Mouse (Mus musculus) neutrophil, adult 5-6 weeks (primary cell): ENCODE measurements around the gene Nolc1. TPM values are rescaled to one million over a fixed set of nuclear protein-coding genes. Genes with fewer than 3 reads are reported as not detected.

Experiments used
- ATAC-seq: fragments of 151-379, 151-347 bp; 2 replicates; pipeline ENCODE4 v1.8.0; 2017; ENCODE audit warnings: mild to moderate bottlenecking, moderate TSS enrichment; ENCODE audit not compliant: insufficient number of reproducible peaks, poor library complexity, low FRiP score, severe bottlenecking; ENCODE audit errors: extremely low read depth
- total RNA-seq: library from RNA; stranded (forward); fragments of 200-1000 nt; gene quantifications from 2 replicates; pipeline ENCODE4 v1.2.3, GENCODE M21; 2017

Nolc1 gene
- total RNA-seq, 1 experiment from 2014 or later, result 40.4 TPM

DNA sequence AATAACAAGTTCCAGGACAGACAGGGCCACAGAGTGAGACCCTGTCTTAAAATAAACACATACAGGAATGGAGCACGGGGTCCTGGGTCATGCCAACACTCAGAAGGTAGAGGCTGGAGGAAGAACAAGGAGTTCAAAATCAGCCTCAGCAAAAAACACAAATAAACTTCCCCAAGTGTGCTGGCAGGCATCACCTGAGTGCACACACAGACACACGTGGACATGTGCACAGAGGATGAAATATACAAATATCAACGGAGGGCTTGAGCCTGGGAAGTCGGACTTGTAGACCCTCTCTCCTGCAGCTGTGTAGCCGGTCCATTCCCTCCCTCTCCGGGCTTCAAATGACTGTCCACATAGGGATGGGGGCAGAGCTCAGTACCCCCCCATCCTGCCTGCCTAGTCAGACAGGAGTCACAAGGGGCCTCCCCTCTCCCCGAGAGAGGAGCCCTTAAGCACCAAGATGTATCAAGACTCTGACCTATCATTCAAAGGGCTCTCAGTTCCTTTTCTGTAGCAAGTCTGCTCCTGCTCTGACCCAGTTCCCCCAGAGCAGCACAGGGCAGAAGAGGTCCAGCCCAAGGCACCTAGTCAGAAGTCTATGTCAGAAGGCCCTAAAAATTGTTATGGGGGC, 34.2 kb upstream of the Nolc1 start:
- ATAC-seq, result no peak

DNA sequence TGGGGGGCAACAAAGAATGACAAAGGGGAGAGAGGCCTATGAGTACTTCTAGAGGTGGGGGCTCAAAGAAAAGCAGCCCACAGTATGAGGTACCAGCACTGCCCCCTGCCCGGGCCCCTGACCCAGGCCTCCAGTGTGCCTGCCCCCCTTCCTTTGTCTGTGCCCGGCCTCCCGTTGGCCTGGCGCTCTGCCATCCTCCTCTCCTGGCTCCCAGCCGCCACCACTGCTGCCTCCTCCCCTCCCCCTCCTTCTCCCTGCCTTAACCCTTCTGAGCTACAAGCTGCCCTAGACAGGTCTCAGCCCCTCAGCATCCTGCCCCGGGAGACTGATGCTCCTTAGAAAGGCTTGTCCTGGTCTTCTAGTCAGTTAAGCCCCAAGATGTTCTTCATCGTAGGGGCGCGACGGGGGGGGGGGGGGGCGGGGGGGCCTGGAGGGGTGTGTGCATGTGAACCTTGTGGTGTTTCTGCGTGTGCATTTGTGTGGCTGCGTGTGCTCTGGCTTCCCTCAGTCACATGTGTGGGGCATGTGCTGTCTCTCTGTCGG, 33.7 kb upstream of the Nolc1 start:
- ATAC-seq, result no peak

DNA sequence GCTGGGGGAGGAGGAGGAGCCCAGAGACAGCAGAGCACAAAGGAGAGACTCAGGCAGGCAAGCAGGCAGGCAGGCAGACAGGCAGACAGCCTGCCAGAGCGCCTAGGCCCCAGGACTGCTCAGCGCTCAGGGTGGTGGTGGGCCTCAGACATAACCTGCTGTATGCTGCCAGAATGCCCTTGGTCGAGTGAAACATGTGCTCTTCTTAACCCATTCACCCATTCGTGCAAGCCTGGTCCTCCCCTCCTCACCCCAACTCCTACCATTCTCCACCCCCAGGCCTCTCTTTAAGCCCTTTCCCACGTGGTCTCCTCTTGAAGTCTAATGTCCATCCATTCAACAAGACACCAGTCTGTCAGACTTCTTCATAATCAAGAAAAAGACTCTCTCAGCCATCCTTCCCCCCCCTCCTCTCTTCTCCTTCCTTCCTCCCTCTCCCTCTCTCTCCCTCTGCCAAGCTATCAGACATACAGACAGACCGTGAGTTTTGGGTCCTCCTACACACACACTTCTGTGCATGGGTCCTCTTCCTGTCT, 33.1 kb upstream of the Nolc1 start:
- ATAC-seq, result no peak

DNA sequence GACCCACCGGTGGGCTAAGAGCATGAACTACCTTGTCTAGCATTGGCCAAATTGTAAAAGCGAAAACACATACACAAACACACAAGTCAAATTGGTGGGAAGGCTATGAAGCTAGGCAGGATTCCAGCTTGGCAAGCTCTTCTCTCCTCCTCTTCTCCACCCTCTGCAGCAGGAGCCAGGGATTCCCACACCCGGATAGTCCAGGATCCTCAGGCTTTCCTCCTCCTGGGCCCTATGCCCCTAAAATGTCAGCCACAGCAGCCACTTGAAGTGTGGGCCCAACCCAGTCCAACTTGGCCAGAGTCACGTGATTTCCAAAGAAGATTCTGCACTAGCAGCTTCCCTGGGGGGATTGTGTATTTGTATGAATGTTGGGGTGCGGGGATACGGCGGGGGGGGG, 32.3 kb upstream of the Nolc1 start:
- no peak for ATAC-seq

DNA sequence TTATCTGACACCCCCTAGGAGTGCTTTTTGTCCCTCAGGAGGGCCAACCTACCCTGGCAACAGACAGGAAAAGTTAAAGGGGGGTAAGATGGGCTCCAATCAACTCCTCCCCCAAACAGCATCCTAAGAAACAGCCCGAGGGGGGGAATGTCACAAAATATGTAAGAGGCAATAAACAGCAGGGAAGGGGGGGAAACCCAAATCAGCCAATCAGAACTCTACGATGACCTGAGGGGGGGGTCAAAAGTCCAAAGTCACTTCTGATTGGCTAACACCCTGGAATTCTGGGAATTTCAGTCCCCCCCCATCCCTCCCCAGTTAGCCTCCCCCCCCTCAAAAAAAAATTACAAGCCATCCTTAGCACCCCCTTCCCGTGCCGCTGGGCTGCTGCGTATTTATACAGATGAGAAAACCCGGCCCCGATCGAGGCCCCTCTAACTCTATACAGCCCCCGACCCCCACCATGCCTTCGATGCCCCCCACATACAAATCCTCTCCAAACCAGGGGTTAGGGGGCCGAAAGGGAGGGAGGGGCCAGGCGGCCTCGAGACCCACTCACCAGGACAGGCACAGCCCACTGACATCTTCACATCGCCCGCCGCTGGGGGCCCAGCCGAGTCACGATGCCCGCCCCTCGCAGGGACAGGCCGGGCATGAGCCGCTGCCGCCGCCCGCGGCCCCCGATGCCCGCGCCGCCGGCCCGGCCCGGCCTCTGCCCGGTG, 31.2 kb upstream of the Nolc1 start, which contains the start of gene Pprc1:
TSS of gene Pprc1 (plus strand) at position 616 of the 722 bp plus-strand sequence.
- ATAC-seq, result 0 out of 2 replicates have a peak, but pooled peaks have one; percentile 1

DNA sequence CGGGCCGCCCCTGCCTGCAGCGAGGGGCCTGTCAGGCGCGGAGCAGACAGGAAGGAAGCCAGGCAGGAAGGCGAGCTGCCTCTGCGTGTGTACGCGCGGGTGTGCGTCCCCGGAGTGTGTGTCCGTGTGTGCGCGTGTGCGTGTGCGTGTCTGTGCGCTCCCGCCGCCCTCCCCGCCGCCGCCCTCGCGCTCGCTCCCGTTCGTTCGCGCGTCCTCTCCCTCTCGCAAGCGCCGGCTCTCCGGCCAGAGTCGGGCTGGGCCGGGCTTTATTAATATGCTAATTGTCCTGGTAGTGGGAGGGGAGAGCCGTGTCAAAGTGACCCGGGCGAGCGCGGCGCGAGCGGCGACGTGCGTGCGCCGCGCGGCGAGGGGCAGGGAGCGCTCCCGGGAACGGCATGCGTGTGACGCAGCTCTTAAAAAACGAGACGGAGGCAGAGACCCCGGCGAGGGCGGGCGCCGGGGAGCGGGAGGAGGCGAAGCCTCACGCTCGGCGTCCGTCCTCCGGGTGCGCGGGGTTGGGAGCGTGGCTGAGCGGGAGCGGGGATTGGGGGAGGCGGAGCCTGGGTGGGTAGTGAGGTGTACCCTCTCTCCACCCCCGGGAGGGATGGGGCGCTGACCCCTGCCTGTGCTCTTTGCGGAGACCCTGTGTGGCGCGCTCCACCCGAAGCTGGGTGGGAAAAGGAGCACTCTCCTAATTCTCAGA, 30.5 kb upstream of the Nolc1 start, which contains the start of gene Ldb1:
TSS of gene Ldb1 (minus strand) at position 222 of the 703 bp plus-strand sequence.
- ATAC-seq, result peak; percentile 59

DNA sequence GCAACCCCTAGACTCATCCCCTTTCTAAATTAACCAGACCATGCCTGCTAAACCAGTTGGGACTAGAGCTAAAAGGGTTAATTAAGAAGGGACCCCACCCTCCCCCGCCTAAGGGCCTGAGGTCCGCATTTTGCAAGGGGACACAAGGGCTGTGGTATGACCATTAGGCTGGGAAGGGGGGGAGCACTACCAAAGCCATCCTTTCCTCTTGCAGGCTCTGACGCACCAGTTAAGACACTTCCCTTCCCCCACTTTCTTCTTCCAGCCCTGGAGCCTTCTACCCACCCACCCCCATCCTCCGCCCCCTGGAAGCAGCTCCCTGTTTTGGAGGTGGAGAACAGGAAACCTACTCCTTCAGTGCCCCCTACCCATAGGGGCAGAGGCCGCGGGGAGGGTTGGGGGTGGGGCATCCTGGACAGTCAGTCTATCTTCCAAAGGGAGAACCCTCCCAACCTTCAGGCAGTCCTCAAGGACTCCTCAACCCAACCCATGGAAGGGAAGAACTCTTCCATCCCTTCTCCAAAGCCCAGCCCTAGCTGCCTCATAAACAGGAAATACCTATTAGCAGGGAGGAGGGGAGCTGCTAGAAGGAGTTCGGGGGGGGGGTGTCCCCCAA, 29.9 kb upstream of the Nolc1 start:
- peak; percentile 13; the same call in 1 of the 2 replicates for ATAC-seq

DNA sequence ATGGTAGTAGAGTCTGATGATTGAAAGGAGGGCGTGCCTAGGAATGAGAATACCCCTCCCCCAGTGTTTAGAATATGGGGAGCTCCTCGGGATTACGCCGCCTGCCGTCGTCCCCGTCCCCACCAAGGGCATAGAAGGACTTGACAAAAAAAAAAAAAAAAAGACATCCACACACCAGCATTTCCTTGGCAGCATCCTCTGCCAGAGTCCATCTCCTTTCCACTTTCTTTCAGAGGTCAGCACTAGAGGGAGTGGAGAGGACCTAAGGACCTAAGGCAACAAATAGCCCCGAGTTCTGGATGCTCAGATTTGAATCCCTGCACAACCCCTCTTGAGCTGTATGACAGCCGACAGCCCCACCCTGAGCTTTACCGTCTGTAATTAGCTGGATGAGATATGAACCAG, 29.0 kb upstream of the Nolc1 start:
- ATAC-seq, result no peak

DNA sequence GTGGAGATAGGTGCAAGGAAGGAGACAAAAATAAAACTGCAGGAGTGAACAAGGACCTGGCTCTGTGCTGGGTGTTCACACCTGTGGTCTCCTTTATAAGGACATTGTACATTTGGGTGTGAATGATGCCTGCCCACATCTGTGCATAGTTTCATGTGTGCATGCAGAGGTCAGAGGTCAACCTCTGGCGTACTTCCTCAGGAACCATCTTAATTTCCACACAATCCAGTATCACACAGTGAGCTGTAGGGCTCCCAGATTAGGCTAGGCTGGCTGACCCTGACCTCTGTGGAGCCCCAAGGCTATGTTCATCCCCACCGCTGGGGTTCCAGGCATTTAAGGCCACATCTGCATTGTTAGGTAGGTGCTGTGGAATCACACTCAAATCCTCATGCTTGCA, 28.2 kb upstream of the Nolc1 start:
- ATAC-seq, result no peak

DNA sequence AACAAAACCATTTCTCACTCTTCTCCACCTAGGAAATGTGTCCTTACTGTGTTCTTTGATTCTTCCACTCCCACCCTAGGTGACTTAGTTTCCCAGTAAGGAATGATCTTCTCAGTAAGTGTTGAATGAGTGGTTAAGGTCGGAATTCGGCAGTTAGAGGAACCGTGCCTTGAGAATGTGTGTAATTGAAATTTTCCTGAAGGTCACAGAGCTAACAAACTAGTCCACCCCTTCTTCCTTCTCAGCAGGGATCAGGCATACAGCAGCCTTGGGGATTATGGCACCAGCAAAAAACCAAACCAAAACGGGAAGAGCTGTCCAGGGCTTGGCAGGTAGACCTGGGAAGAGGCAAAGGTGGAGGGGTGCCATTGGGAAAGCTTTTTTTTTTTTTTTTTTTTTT, 26.5 kb upstream of the Nolc1 start:
- no peak for ATAC-seq

DNA sequence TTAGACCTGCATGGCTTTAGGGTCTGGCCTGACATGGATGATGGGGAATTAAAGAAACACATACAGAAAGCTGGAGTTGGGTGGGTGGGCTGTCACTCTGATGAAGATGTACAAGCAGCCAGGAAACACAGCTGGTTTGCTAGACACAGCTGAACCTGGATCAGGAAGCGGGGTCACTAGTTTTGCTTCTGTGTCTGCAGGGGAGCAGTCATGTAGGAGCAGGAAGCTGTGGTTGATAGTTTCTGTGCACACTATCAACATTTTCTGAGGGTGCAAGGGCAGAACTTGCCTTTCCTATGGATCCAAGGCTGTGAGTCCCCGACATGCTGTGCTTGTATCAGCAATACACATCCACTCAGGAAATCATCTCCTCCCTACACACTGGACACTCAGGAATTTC, 25.2 kb upstream of the Nolc1 start:
- ATAC-seq, result peak; percentile 40; the same call in 1 of the 2 replicates

DNA sequence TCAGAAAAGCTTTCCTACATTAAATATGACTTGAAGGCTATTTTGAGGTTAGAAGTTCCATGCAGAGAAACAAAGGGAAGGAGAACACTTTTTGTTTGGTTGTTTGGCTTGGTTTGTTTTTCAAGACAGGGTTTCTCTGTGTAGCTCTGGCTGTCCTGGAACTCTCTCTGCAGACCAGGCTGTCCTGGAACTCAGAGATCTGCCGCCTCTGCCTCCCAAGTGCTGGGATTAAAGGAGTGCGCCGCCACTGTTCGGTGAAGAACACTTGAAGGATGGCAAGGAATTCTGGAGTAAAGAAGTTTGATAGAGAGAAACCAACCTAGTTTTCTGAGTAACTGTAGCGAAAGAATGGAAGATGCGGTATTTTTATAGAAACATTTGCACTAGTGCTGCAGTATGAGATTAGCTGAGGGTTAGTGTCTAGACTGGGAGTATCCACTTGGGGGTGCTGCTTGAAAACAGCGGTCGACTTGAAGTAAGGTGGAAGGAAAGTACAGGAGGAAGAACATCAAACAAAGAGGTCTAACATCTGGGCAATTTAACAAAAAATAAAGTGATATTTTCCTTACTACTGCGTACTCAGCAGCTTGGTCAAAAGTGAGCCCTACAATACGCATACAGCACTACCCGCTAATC, 19.8 kb upstream of the Nolc1 start:
- peak; percentile 82 for ATAC-seq

DNA sequence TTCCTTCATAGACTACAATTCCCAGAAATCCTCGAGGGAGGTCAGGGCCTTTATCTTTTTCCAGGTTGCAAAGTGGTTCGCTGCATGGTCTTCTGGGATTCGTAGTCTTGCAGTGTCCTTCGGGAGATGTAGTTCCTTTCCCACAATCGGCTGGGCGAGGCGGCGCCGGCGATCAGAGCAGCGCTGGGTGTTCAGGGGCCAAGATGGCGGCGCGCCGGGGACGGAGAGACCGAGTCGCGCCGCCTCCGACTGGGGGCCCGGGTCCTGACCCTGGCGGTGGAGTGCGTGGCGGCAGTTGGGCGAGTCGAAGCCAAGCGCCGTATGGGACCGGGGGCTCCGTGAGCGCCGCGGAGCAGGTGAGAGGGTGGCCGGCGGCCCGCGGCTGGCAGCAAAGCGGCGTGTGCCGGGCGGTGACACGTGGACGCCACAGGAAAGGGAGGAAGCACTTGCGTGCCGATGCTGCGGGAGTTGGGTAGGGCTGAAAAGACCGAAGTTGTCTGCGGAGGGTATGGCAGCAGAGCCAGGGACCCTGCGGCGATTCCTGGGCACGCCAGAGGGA, 19.2 kb upstream of the Nolc1 start:
- peak; percentile 96 for ATAC-seq

DNA sequence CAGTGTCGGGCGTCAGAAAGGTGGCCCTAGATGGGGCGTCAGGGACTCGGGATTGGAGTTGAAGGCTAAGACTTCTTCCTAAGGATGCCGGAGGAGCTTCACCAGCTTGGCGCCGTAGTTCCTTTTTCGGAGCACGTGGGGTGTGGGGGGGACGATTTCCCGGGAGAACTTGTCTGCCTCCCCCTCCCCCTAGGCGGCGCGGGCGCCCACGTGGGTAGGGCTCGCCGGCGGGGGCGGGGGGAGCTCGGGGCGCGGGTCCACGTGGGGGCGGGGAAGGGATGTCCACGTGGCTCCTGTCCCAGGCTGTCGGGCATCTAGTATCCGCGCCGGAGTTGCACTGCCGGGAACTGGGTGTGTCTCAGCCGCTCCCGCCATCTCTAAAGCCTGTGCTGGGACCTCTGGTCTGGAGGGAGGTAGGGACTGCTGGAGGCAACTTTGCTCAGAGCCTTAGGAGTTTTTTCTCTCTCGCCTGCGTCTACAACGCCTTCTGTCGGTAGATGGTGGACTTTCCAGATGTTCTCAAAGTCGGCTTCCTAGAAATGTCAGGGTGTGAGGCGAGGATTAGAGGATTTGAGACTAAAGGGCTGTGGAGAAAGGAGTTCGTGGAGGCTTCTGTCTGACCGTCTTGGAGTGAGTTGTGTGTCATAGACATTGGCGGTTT, 18.6 kb upstream of the Nolc1 start:
- ATAC-seq, result no peak

DNA sequence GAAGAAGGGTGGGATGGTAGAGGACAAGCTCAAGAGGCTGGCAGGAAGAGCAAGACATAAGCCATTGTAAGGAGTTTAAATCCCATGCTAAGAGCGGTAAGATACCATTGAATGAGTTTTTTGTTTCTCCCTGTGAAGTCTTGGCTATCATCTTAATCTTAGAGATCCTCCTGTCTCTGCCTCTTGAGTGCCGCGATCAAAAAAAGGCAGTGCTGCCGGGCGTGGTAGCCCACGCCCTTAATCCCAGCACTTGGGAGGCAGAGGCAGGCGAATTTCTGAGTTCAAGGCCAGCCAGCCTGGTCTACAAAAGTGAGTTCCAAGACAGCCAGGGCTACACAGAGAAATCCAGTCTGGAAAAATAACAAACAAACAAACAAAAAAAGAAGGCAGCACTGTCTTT, 17.2 kb upstream of the Nolc1 start:
- no peak for ATAC-seq

DNA sequence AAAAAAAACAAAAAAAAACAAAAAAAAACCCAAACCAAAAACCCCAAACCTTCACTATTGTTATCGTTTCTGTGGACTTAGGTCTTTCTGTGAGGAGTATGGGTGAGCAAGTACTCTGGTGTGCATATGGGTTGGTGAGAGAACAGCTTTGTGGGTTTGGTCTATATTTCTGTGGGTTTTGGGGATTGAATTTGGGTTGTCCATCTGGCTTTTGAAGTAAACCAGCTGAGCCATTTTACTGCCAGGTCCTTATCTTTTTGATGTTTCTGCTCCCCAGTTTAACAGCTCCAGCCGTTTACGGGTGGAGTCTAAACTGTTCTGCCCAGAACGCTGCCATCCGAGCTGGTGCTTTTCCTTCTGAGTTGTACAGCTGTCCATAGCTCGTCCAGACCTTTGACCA, 14.8 kb upstream of the Nolc1 start:
- no peak for ATAC-seq

DNA sequence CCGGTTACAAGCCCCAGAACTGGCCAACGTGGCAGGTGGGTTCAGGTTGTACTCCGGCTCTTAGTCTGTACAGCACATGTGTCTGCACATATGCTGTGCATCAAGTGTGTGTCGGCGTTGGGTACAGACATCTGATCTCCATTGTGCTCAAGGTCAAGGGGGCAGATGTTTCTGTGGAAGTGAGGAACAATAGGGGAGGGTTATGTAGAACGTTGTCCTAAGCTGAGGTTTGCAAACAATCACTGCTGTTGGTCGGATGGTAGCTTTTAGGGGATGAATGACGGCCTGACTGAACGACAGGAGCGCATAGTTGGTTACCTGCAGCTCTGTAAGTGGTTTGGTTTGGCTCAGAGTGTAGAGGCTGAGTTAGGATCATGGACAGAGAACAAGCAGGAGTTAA, 7.6 kb upstream of the Nolc1 start:
- ATAC-seq, result no peak

DNA sequence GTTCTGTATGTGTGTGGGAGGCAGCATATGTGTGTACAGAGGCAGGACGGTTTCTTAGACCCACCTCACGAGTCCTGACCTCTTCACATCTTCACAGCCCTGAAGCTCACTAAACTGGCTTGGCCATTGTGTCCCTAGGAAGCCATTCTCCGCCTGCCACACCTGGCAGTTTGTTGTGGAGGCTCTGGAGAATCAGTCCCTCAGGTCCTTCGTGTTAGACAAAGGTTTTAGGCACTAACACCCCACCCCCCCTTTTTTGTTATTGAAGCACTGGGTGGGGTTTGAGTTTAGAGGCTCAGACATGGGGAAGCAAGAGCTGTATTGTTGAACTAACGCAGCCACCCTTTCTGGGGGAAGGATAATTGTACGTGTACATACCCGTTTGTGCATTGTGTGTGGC, 2.4 kb upstream of the Nolc1 start:
- ATAC-seq, result no peak
